Mouse (Mus musculus): ENCODE results near the gene Dnajc11. TPM values are rescaled to one million over a fixed set of nuclear protein-coding genes. Genes with fewer than 3 reads are reported as not detected.

Dnajc11 gene
- 100 to 1,000 TPM in 1 of 4 experiments, 10 to 100 TPM in 3; 71.2 to 111 (median 87.7) TPM for total RNA-seq (2022)

GRCm38 (mm10) chr4:151933505-151934214, at the start of gene Dnajc11:
TSS of gene Dnajc11 (plus strand) at chr4:151933691.
- peak; percentile 89 for DNase-seq (ENCODE audit: low spot score)

- DNase-seq (ENCODE audit: low spot score), result no peak
Measured at GRCm38 (mm10) chr4:151893241-151893640, 40.2 kb upstream of the Dnajc11 start.

GRCm38 (mm10) chr4:151894926-151895325, 38.6 kb upstream of the Dnajc11 start:
- DNase-seq (ENCODE audit: low spot score), result no peak

GRCm38 (mm10) chr4:151895624-151896023, 37.9 kb upstream of the Dnajc11 start:
- no peak for DNase-seq (ENCODE audit: low spot score)

- no peak for DNase-seq (ENCODE audit: low spot score)
Measured at GRCm38 (mm10) chr4:151897069-151897617, 36.3 kb upstream of the Dnajc11 start.

GRCm38 (mm10) chr4:151898600-151899245, 34.8 kb upstream of the Dnajc11 start:
- no peak for DNase-seq (ENCODE audit: low spot score)

- DNase-seq (ENCODE audit: low spot score), result no peak
Measured at GRCm38 (mm10) chr4:151899707-151900384, 33.6 kb upstream of the Dnajc11 start.

GRCm38 (mm10) chr4:151900735-151901134, 32.8 kb upstream of the Dnajc11 start:
- DNase-seq (ENCODE audit: low spot score), result no peak

- DNase-seq (ENCODE audit: low spot score), result no peak
Measured at GRCm38 (mm10) chr4:151901422-151901821, 32.1 kb upstream of the Dnajc11 start.

- peak; percentile 47 for DNase-seq (ENCODE audit: low spot score)
Measured at GRCm38 (mm10) chr4:151902046-151902688, 31.3 kb upstream of the Dnajc11 start.

GRCm38 (mm10) chr4:151902689-151903241, 30.7 kb upstream of the Dnajc11 start:
- DNase-seq (ENCODE audit: low spot score), result peak; percentile 91

GRCm38 (mm10) chr4:151904098-151904497, 29.4 kb upstream of the Dnajc11 start:
- peak; percentile 74 for DNase-seq (ENCODE audit: low spot score)

GRCm38 (mm10) chr4:151905621-151906020, 27.9 kb upstream of the Dnajc11 start:
- DNase-seq (ENCODE audit: low spot score), result no peak

- no peak for DNase-seq (ENCODE audit: low spot score)
Measured at GRCm38 (mm10) chr4:151907577-151908343, 25.7 kb upstream of the Dnajc11 start.

GRCm38 (mm10) chr4:151908809-151909208, 24.7 kb upstream of the Dnajc11 start:
- no peak for DNase-seq (ENCODE audit: low spot score)

GRCm38 (mm10) chr4:151916271-151916670, 17.2 kb upstream of the Dnajc11 start:
- no peak for DNase-seq (ENCODE audit: low spot score)

- DNase-seq (ENCODE audit: low spot score), result no peak
Measured at GRCm38 (mm10) chr4:151919135-151919840, 14.2 kb upstream of the Dnajc11 start.

GRCm38 (mm10) chr4:151919900-151920643, 13.4 kb upstream of the Dnajc11 start:
- peak; percentile 60 for DNase-seq (ENCODE audit: low spot score)

- DNase-seq (ENCODE audit: low spot score), result no peak
Measured at GRCm38 (mm10) chr4:151922124-151922523, 11.4 kb upstream of the Dnajc11 start.

Measured in heart, adult 8-10 months (tissue).